Mouse (Mus musculus) testis, adult 2 months (tissue): ENCODE measurements around the gene St6galnac3.

Source experiments
- CTCF ChIP-seq: fragments of 200-500 bp; IDR thresholded peaks from 2 replicates; pipeline ENCODE4 v1.5.1; 2012; ENCODE audit warnings: low read depth, mild to moderate bottlenecking, inconsistent platforms, low read length, moderate library complexity; ENCODE audit not compliant: control insufficient read depth, insufficient read depth, insufficient replicate concordance
- POLR2A ChIP-seq: fragments of 200-500 bp; IDR thresholded peaks from 2 replicates; pipeline ENCODE4 v1.6.1; 2012; ENCODE audit warnings: low read depth, mild to moderate bottlenecking, inconsistent platforms, low read length, moderate library complexity; ENCODE audit not compliant: control insufficient read depth

DNA sequence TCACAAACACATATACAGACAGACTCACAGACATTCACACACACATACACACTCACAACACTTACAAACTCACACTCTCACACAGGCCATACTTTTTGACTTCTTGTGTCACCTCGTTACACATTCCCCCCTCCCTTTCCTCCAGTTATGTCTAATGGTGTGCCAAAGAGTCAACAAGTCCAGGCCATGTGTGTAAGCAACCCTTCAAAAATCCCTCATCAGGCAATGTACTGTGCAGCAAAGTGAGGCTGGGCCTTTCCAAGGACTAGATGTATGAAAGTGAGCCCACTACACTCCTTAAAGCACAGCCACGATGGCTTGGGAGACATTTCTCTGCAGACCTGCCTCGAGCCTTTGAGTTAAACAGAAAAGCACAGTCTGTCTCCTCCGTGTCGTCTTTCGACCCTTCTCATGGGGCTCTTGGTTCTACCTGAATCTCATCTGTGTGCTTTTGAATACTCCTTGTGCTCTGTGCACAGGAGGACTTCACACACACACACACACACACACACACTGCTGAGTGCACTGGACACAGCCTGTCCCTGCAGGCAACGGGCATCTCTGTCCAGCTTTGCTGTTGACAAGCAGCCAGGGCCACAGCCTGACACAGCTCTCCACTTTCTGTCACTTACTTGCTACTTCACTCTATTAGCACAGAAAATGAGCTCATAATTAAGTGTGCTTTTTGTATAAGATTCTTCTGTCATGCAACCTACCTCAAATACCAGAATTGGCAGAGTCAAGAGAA lies 177.9 kb downstream of the St6galnac3 start:
- no peak for TF ChIP-seq CTCF
- TF ChIP-seq POLR2A = no peak
